Comparison of ENCODE assay signal across 1 mouse cellular context in genomic region chr16:90692704-90693385, GRCm38 (mm10).
TF ChIP-seq lines count a peak whose summit lies in the region.

No protein-coding gene starts in this region.

TF ChIP-seq in myocyte, 11 proteins besides CTCF, POLR2A, EP300 and RAD21 (continued from another document):
- TF ChIP-seq TCF3 (IDR thresholded peaks at IDR 0.05; ENCODE audit: insufficient read length, low read depth) (no peak), REST (IDR thresholded peaks at IDR 0.05; ENCODE audit: insufficient read depth, insufficient read length) (no peak), POLR2AphosphoS2 (IDR thresholded peaks at IDR 0.05; ENCODE audit: insufficient read length, low read depth) (no peak), SRF (IDR thresholded peaks at IDR 0.05; ENCODE audit: control insufficient read depth, insufficient read length, low read depth) (no peak), MYOD1 (IDR thresholded peaks at IDR 0.05; ENCODE audit: control insufficient read depth in 1 of 3, insufficient read length in 2 of 3, low read depth in 2 of 3) (no peak), USF1 (IDR thresholded peaks at IDR 0.05; ENCODE audit: low read depth) (no peak), E2F4 (IDR thresholded peaks at IDR 0.05; ENCODE audit: insufficient read depth) (no peak), MAX (IDR thresholded peaks at IDR 0.05; ENCODE audit: low read depth) (no peak), CEBPB (IDR thresholded peaks at IDR 0.05; ENCODE audit: insufficient read depth, poor library complexity, severe bottlenecking) (no peak)
